Mouse (Mus musculus) Patski (cell line): ENCODE measurements around the gene Tmem131l. TPM values are rescaled to one million over a fixed set of nuclear protein-coding genes. Genes with fewer than 3 reads are reported as not detected.

Experiments
- ATAC-seq: fragments of 100-300 bp; one replicate; pipeline ENCODE4 v1.8.0; 2021
- CTCF ChIA-PET: fragments of 350-600 bp; sonication (Branson Sonifier 250); formaldehyde crosslinking; loops from one replicate; lab custom pipeline; 2022; ENCODE audit warnings: inconsistent platforms; lab: Charles Lee
- POLR2A ChIA-PET: fragments of 350-600 bp; sonication (Branson Sonifier 250); formaldehyde crosslinking; loops from one replicate; lab custom pipeline; 2022; ENCODE audit warnings: antibody characterized with exemption, inconsistent platforms; lab: Charles Lee
- DNase-seq: peaks from one replicate; pipeline ENCODE4 v3.0.0-alpha.2; 2011; ENCODE audit warnings: low read depth, low spot score
- H3K27me3 ChIP-seq: fragments of 371-371 bp; one replicate; pipeline ENCODE4 v1.5.1; 2021
- CTCF ChIP-seq: fragments of 100-300 bp; IDR thresholded peaks from one replicate; pipeline ENCODE4 v1.5.1; 2021
- in situ Hi-C: fragments of 300-500 bp; cut with MboI; formaldehyde crosslinking; loops from 3 replicates; pipeline ENCODE4 v1.11.1; 2018; ENCODE audit warnings: low pct_unique_long_range_greater_than_20kb, mixed read lengths
- polyA plus RNA-seq: library from polyadenylated mRNA; unstranded; gene quantifications from one replicate; pipeline ENCODE4 v1.2.3, GENCODE M21; 2021

The Tmem131l gene
- polyA plus RNA-seq, 1 experiment from 2014 or later = 24.9 TPM

GRCm38 (mm10) chr3:83982821-83983220, 57.2 kb downstream of the Tmem131l start:
- in situ Hi-C loops = no loop called here
- H3K27me3 ChIP-seq = no peaks in the 10 kb centered on the region
- DNase-seq (no peak), ATAC-seq (no peak)
- ChIA-PET CTCF (interaction anchor here (0.9 to 1.0 kb wide), 2 partner anchors 15 to 921 kb away, joined by 3 read pairs; no protein-coding TSS in a partner anchor), POLR2A (no interaction called here)
- TF ChIP-seq CTCF = no peak

GRCm38 (mm10) chr3:83980231-83980872, 59.6 kb downstream of the Tmem131l start:
- no peaks in the 10 kb centered on the region for H3K27me3 ChIP-seq
- no peak for ATAC-seq
- CTCF ChIA-PET = interaction anchor here (1.3 to 1.8 kb wide), 4 partner anchors 12 to 22 kb away, joined by 3 to 6 read pairs (median 3); no protein-coding TSS in a partner anchor
- POLR2A ChIA-PET = interaction anchor here (0.9 kb wide), 1 partner anchor 139 kb away, joined by 3 read pairs; no protein-coding TSS in a partner anchor
- TF ChIP-seq CTCF = no peak
- in situ Hi-C loops = no loop called here
- DNase-seq = no peak

DNA sequence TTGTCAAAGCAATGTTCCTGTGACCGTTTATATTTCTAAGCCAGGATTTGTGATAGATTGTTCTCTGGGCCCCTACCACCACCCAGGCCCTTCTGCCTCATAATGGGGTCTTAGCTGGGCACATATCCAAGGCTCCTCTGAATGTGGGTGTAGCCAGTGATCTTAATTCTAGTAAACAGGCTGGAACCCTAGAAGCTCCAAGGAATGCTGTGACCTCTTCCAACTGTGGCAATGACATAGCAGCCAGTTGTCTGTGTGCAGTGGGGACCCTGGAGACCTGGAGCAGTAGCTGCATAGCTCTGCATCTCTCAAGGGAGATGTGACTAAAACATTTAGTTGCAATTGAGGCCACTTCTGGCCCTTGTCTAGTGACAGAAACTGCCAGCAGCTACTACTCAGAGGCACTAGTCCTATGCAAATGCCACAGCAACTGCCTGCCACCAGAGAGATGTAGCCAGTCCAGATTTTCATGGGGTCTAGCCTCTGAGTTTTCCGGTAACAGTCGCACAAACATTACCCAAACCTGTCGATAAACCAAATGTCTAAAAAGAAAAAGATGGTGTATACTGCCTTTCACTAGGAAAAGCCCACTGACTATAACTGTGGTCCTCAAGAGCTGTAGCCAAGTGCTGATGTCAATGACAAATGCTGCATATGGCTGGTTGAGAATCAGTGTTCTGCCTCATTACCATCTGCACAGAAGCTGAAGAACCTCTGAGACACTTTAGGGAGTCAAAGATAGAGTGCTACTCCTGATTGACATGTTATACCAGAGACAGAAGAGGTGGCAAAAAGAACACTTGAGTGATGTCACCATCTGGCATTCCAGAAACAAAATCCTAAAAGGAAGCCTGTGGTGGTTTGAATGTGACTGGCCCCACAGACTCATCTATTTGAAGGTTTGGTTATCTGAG, 61.2 kb downstream of the Tmem131l start:
- in situ Hi-C loops = no loop called here
- TF ChIP-seq CTCF = no peak
- CTCF ChIA-PET = interaction anchor here (0.7 to 1.6 kb wide), 5 partner anchors 9 to 139 kb away, joined by 3 to 6 read pairs (median 3); no protein-coding TSS in a partner anchor
- ATAC-seq (no peak), DNase-seq (no peak)
- H3K27me3 ChIP-seq = no peaks in the 10 kb centered on the region
- POLR2A ChIA-PET = interaction anchor here (1.1 kb wide), 1 partner anchor 10 kb away, joined by 3 read pairs; no protein-coding TSS in a partner anchor

- DNase-seq (no peak), ATAC-seq (no peak)
- in situ Hi-C loops = no loop called here
- no peak for TF ChIP-seq CTCF
- H3K27me3 ChIP-seq = no peaks in the 10 kb centered on the region
- CTCF ChIA-PET = interaction anchor here (0.7 to 1.6 kb wide), 6 partner anchors 8 to 140 kb away, joined by 3 to 6 read pairs (median 3); no protein-coding TSS in a partner anchor
- POLR2A ChIA-PET = interaction anchor here (1.1 kb wide), 1 partner anchor 11 kb away, joined by 3 read pairs; no protein-coding TSS in a partner anchor
Measured at GRCm38 (mm10) chr3:83977817-83978216, 62.2 kb downstream of the Tmem131l start.

- no peak for ATAC-seq
- in situ Hi-C loops = no loop called here
- POLR2A ChIA-PET = no interaction called here
- CTCF ChIA-PET = interaction anchor here (1.1 to 1.2 kb wide), 2 partner anchors 9 to 11 kb away, joined by 3 to 4 read pairs; no protein-coding TSS in a partner anchor
- TF ChIP-seq CTCF = no peak
- H3K27me3 ChIP-seq = no peaks in the 10 kb centered on the region
- no peak for DNase-seq
Measured at GRCm38 (mm10) chr3:83976161-83976560, 63.8 kb downstream of the Tmem131l start.

DNA sequence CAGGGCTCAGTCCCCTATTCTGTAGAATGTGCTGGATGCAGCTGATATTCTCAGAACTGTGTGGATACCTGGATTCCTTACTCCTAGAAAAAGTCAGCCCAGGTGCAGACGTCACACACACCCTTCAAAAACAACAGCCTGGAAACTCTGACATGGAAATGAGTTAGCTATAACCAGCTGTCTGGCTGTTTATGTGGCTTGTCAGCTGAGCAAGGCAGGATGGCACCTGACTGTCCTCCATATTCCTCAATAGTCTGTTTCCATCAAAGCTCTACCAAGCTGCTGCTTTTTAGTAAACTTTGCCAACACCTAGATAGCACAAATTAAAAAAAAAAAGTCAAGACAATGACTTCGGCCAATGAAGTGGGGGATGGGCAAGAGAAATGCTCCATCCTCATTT, 66.6 kb downstream of the Tmem131l start:
- TF ChIP-seq CTCF = no peak
- no peak for DNase-seq
- H3K27me3 ChIP-seq = no peaks in the 10 kb centered on the region
- ChIA-PET POLR2A (no interaction called here), CTCF (interaction anchor here (1.0 to 2.1 kb wide), 6 partner anchors 12 to 150 kb away, joined by 3 to 11 read pairs (median 4); no protein-coding TSS in a partner anchor)
- ATAC-seq = no peak
- in situ Hi-C loops = no loop called here

DNA sequence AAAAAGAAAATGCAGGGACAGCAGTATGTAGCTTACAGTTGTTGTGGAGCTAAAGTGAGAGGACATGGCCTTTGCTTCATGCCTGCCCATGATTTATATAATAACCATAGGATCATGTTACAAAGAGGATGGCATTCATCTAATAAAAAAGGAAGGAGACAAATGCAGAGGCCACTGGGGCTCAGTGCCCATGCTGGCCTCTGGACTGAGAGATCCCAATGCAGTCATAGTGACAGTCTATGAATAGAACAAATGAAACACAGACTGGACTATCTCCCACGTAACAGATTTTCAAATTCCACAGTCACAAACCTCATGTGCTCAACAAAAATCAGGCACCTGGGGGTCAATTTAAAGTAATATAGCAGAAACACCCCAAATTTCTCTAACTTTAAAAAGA, 69.3 kb downstream of the Tmem131l start:
- no peak for TF ChIP-seq CTCF

GRCm38 (mm10) chr3:83969081-83969480, 70.9 kb downstream of the Tmem131l start:
- ATAC-seq (no peak), DNase-seq (no peak)
- in situ Hi-C loops = no loop called here
- POLR2A ChIA-PET = no interaction called here
- TF ChIP-seq CTCF = no peak
- CTCF ChIA-PET = interaction anchor here (1.0 to 1.8 kb wide), 5 partner anchors 9 to 35 kb away, joined by 3 to 8 read pairs (median 4); no protein-coding TSS in a partner anchor
- H3K27me3 ChIP-seq = no peaks in the 10 kb centered on the region

More for the DNA sequence above, 69.3 kb downstream of the Tmem131l start:
- ChIA-PET POLR2A (interaction anchor here (1.1 kb wide), 1 partner anchor 17 kb away, joined by 3 read pairs; no protein-coding TSS in a partner anchor), CTCF (interaction anchor here (1.4 to 1.8 kb wide), 2 partner anchors 10 to 24 kb away, joined by 4 to 8 read pairs; no protein-coding TSS in a partner anchor)
- in situ Hi-C loops = no loop called here
- ATAC-seq (no peak), DNase-seq (no peak)
- H3K27me3 ChIP-seq = no peaks in the 10 kb centered on the region

DNA sequence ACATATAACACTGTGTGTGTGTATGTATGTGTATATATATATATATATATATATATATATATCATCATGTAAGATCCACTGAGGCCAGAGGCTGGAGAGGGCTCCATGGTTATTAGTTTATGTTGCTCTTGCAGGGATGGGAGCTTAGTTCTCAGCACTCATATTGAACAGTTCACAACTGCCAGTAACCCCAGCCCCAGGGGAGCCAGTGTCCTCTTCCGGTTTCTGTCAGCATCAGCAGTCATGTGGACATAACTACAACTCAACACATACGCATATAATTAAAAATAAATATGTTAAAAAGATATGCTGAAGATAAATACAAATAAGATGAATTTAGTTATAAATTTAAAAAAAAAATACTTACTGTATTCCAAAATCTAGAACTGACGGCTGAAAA, 72.2 kb downstream of the Tmem131l start:
- ATAC-seq = no peak
- CTCF ChIA-PET = interaction anchor here (0.9 to 1.8 kb wide), 5 partner anchors 8 to 52 kb away, joined by 3 to 4 read pairs (median 4); no protein-coding TSS in a partner anchor
- in situ Hi-C loops = no loop called here
- H3K27me3 ChIP-seq = no peaks in the 10 kb centered on the region
- no peak for TF ChIP-seq CTCF
- POLR2A ChIA-PET = no interaction called here
- DNase-seq = no peak

DNA sequence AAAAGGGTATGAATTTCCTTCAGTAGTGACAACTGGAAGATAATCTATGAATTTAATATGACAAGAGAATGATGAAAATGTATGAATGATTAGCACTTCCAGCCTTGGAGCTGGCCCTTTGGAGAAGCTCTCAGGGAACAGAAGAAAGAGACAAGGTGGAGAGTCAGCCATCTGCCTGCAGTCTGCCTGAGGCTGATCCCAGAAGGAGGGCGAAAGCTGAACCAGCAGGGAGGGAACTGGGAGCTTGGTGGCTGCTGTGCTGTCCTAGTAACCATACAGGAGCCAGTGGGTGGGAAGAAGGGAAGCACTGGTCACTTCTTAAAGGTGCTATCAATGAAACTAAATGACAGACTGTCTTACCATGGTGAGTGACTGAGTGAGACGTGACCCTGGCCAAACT, 74.6 kb downstream of the Tmem131l start:
- POLR2A ChIA-PET = no interaction called here
- TF ChIP-seq CTCF = no peak
- in situ Hi-C loops = no loop called here
- no peaks in the 10 kb centered on the region for H3K27me3 ChIP-seq
- ATAC-seq = no peak
- no peak for DNase-seq
- CTCF ChIA-PET = interaction anchor here (1.2 to 1.7 kb wide), 2 partner anchors 12 to 18 kb away, joined by 3 to 11 read pairs; no protein-coding TSS in a partner anchor
